In genomic region chr12:82470362-82470936, GRCm38 (mm10) we compare ENCODE assay signal across 8 mouse cellular contexts.
A peak's percentile ranks its signal among the peaks of the same experiment; 100 is the strongest.
DNase-seq lines count a peak whose midpoint lies in the region.

No protein-coding gene starts in this region.

- peak; percentile 79 for DNase-seq in ZHBTc4 (ENCODE audit: low read depth, low spot score)
- peak; percentile 79 to 81 for DNase-seq in cerebellum, postnatal 36 days
- peak; percentile 9 to 15 for DNase-seq in gastrocnemius, adult 8-10 months (ENCODE audit: low spot score in 2 of 2)
- peak; percentile 89 for DNase-seq in hindlimb bud, embryonic 11.5 days (ENCODE audit: extremely low spot score, low read depth, low spot score)
- DNase-seq in left cerebral cortex, adult 18-20 months (ENCODE audit: low spot score in 2 of 2): peak; percentile 86 to 87
- peak; percentile 88 for DNase-seq in lung, postnatal 36 days
- DNase-seq in retina, postnatal 7 days (ENCODE audit: low read depth, low spot score): peak; percentile 47
- peak; percentile 87 for DNase-seq in yolk sac, embryonic 10.5 days (ENCODE audit: low spot score)

Comparison
In these comparisons a context has a peak if more than half of its experiments do, and no peak if none do; other contexts are left out.
1. Peak in every context shown above with its lines: DNase-seq.
2. DNase-seq: peak in every context shown above with its lines; median percentile 89 in hindlimb bud, embryonic 11.5 days; 88 in lung, postnatal 36 days; 87 in yolk sac, embryonic 10.5 days; 86 in left cerebral cortex, adult 18-20 months; 80 in cerebellum, postnatal 36 days; 79 in ZHBTc4; 47 in retina, postnatal 7 days; 12 in gastrocnemius, adult 8-10 months.